Mouse (Mus musculus) neural tube, embryonic 11.5 days (tissue): ENCODE data around the gene Pik3cb. TPM values are rescaled to one million over a fixed set of nuclear protein-coding genes. Genes with fewer than 3 reads are reported as not detected.

Experiments
- ATAC-seq: fragments of 200-750 bp; cut with Nextera tagmentation; 2 replicates; pipeline ENCODE4 v1.8.0; 2017; ENCODE audit warnings: moderate number of reproducible peaks, mild to moderate bottlenecking, moderate TSS enrichment, moderate library complexity; ENCODE audit not compliant: insufficient read depth, low FRiP score, low TSS enrichment
- DNase-seq: peaks from one replicate; pipeline ENCODE4 v3.0.0-alpha.2; 2015; ENCODE audit warnings: low spot score
- H3K27ac ChIP-seq: fragments of 300-500 bp; sonication (generic); 2 replicates; pipeline ENCODE4 v1.5.1; 2014; ENCODE audit warnings: low read depth, mild to moderate bottlenecking, low read length
- H3K27me3 ChIP-seq: fragments of 300-500 bp; sonication (generic); 2 replicates; pipeline ENCODE4 v1.6.1; 2014; ENCODE audit warnings: mild to moderate bottlenecking, low read length, mixed read lengths; ENCODE audit not compliant: control insufficient read depth, insufficient read depth
- H3K36me3 ChIP-seq: fragments of 300-500 bp; sonication (generic); 2 replicates; pipeline ENCODE4 v1.6.1; 2014; ENCODE audit warnings: mild to moderate bottlenecking, low read length, moderate library complexity, mixed read lengths; ENCODE audit not compliant: control insufficient read depth, insufficient read depth
- H3K4me1 ChIP-seq: fragments of 300-500 bp; sonication (generic); 2 replicates; pipeline ENCODE4 v1.6.1; 2014; ENCODE audit warnings: low read length, mixed read lengths; ENCODE audit not compliant: control insufficient read depth, insufficient read depth
- H3K4me2 ChIP-seq: fragments of 300-500 bp; sonication (generic); 2 replicates; pipeline ENCODE4 v1.6.1; 2014; ENCODE audit warnings: low read depth, mild to moderate bottlenecking, moderate library complexity
- H3K4me3 ChIP-seq: fragments of 300-500 bp; sonication (generic); 2 replicates; pipeline ENCODE4 v1.5.1; 2014; ENCODE audit warnings: low read depth, low read length
- H3K9ac ChIP-seq: fragments of 300-500 bp; sonication (generic); 2 replicates; pipeline ENCODE4 v1.6.1; 2014; ENCODE audit warnings: mild to moderate bottlenecking, low read length
- H3K9me3 ChIP-seq: fragments of 300-500 bp; sonication (generic); 2 replicates; pipeline ENCODE4 v1.6.1; 2016; ENCODE audit warnings: low read length; ENCODE audit not compliant: control insufficient read depth
- WGBS: fragments of 180-500 bp; shearing (Covaris S2); extraction: QIAGEN DNeasy Blood & Tissue Kit; methylation state at CpG from one replicate; pipeline ENCODE4 v1.1.7; 2014; 5-methylcytosine and 5-hydroxymethylcytosine counted together
- polyA plus RNA-seq: library from polyadenylated mRNA; unstranded; fragments of >200 nt; fragmentation: Nextera tagmentation; extraction: Ambion mirVana; gene quantifications from 2 replicates; pipeline ENCODE4 v1.2.1, GENCODE M21; 2014

The Pik3cb gene
- polyA plus RNA-seq = 1.4 and 1.8 TPM in 2 replicates

DNA sequence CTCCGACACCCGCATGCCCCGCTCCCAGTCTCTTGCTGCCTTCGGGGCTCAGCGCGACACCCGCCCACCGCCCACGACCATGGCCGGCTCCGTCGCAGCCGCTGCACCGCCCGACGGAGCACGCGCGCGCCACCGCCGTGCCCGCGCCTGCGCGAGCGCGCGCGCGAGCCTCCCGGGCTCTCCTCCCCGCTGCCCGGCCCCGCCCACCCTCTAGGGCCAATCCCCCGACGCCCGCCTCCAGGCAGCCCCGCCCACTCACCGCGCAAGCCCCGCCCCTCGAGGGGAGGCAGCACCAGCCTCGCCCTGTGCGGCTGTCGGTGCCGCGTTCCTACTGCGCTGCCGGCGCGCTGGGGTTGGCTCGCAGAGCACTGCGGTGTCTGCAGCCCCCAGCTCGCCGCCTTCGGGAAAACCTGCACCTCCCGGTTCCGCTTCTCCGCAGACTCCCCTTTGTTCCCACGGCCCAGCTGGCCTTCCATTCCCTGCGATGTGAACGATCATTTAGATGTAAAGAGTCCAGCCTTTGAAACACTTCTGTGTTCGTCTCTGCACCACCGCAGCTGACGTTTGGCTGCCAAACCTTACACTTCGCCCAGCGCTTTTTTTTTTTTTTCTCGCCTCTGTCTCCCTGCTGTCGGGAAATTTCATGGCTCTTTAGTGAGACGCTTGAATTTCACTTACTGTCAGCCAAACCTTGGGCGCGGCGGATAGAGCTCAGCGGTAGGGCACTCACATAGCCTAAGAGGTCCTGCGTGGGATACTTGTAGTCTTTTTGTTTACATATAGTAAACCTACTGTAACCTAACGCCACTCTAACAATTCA lies at the start of gene Pik3cb:
Gene Pik3cb, minus strand, starts transcription at position 559 of the 820 bp plus-strand sequence.
- Histone ChIP-seq H3K27me3 (no peaks in the 10 kb centered on the region), H3K4me2 (peak within 1 kb of the TSS; percentile 66), H3K9ac (peak within 1 kb of the TSS; percentile 82), H3K4me3 (peak within 1 kb of the TSS; percentile 85), H3K9me3 (no peaks in the 10 kb centered on the region), H3K36me3 (no peaks in the 10 kb centered on the region), H3K4me1 (no peaks in the 10 kb centered on the region), H3K27ac (peak within 1 kb of the TSS; percentile 83)
- peak; percentile 95 for ATAC-seq
- WGBS = 1% methylated on average over 51 of the region's 77 CpGs
- DNase-seq = peak; percentile 97

DNA sequence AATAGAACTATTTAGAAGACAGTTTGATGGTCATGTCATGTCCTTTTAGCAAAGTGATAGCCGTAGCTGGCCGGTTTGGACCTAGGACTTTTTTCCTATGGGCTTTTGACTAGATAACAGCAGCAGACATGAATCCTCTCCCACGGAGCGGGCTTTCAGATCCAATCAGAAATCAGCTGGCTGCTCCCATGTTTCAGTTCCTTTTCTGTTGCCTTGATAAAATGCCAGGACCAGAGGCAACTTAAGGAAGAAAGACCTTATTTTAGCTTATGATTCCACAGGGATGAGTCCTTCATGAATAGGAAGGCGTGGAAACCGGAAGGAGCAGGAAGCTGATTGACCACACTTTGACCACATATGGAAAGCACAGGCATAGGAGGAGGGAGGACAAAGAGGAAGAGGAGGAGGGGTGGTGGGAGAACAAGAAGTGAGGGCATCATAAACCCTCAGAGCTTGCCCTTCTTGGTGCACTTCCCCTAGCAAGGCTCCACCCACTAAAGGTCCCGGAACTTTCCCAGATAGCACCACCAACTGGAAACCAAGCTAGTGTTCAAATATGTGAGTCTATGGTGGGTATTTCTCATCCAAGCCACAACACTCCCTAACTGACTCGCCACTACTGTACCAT lies 42.7 kb upstream of the Pik3cb start:
- Histone ChIP-seq H3K4me1 (no peaks in the 10 kb centered on the region), H3K36me3 (no peaks in the 10 kb centered on the region), H3K27me3 (no peaks in the 10 kb centered on the region), H3K4me3 (no peak overlapping the region), H3K4me2 (no peak overlapping the region), H3K27ac (no peak overlapping the region), H3K9me3 (no peaks in the 10 kb centered on the region), H3K9ac (no peak overlapping the region)
- ATAC-seq = no peak
- WGBS = 90% methylated on average over 8 of the region's 8 CpGs
- no peak for DNase-seq

DNA sequence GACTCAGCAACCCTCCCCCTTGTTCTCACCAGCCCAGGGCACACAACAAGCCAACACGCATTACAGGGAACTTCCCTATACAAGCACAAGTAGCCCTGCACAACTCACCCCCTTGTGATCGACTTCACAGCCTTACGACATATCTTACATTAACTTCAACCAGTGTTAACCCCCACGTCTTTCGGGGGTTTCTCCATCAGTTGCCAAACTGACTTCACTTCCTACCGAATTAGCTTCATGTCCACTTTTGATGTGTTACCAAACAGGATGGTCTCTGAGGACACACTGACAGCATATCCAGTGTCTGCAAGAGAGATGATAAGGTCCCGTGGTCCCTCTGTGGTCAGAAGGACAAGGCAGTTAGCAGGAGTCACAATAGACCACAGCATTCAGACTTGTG lies 41.7 kb upstream of the Pik3cb start:
- Histone ChIP-seq H3K27me3 (no peaks in the 10 kb centered on the region), H3K9ac (no peak overlapping the region), H3K4me3 (no peak overlapping the region), H3K27ac (no peak overlapping the region), H3K9me3 (no peaks in the 10 kb centered on the region), H3K4me2 (no peak overlapping the region), H3K4me1 (no peaks in the 10 kb centered on the region), H3K36me3 (no peaks in the 10 kb centered on the region)
- 86% methylated on average over 7 of the region's 7 CpGs for WGBS
- ATAC-seq = no peak
- no peak for DNase-seq

DNA sequence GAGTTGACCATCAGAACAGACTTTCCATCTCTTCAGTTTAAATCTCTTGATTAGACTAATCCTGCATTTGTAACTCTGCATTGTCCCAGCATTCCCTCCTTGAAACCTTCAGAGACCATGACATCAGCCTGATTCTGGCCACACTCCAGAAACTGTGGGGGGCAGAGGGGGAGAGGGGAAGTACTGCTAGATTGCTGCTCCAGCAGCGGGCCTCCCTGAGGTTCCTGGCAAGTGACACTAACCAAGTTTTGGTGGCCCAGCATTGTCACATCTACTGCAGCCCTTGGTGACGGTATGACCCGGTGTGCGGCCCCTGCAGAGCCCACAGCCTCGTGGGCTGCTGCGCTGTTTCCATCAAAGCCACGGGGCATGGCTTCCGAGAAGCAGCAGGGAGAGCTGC lies 39.9 kb upstream of the Pik3cb start:
- H3K4me1 ChIP-seq = no peaks in the 10 kb centered on the region
- H3K27me3 ChIP-seq = no peaks in the 10 kb centered on the region
- H3K9ac ChIP-seq = no peak overlapping the region
- DNase-seq = no peak
- H3K9me3 ChIP-seq = no peaks in the 10 kb centered on the region
- H3K4me2 ChIP-seq = no peak overlapping the region
- H3K36me3 ChIP-seq = no peaks in the 10 kb centered on the region
- WGBS = 77% methylated on average over 8 of the region's 8 CpGs
- ATAC-seq = no peak
- no peak overlapping the region for H3K27ac ChIP-seq
- no peak overlapping the region for H3K4me3 ChIP-seq

DNA sequence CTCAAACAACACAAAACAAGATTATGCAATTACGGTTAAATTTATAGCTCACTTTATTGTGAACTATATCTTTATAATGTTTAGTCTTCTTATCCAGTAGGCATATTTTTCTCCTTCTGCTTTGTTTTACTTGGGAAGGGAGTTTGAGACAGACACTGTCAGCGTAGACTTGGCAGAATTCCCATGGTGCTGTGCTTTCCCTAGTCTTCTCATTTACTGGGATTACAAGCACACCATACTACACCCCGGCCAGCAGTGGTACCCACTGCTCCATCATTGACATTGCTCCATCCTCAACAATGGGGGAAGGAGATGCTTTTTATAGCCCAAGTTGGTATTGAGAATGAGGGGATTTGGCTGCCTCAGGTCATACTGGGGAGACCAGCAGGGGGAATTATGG lies 38.3 kb upstream of the Pik3cb start:
- Histone ChIP-seq H3K4me1 (no peaks in the 10 kb centered on the region), H3K27ac (no peak overlapping the region), H3K9ac (no peak overlapping the region), H3K9me3 (no peaks in the 10 kb centered on the region), H3K27me3 (no peaks in the 10 kb centered on the region), H3K36me3 (no peaks in the 10 kb centered on the region), H3K4me2 (no peak overlapping the region), H3K4me3 (no peak overlapping the region)
- DNase-seq (no peak), ATAC-seq (no peak)
- 93% methylated on average over 3 of the region's 3 CpGs for WGBS

DNA sequence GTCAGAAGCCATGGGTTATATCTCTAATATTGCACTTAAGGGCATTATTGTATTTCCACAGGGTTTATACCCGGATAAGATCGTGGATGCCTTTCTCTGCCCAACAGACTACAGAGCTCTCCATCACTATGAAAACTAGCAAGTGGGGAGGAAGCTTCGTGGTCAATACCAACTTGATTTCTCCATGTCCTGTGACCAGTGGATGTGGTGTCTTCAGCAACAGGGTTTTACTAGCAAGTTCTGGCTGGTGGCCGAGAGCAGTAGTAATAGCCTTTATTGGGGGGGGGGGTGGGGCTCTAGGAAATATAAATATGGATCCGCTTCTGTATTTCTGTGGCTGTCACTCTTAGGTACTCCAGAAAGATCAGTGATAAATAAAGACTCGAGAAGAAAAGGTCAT lies 35.4 kb upstream of the Pik3cb start:
- H3K4me3 ChIP-seq = no peak overlapping the region
- ATAC-seq (no peak), DNase-seq (no peak)
- WGBS = 89% methylated on average over 6 of the region's 6 CpGs
- H3K9me3 ChIP-seq = no peaks in the 10 kb centered on the region
- no peak overlapping the region for H3K27ac ChIP-seq
- no peaks in the 10 kb centered on the region for H3K4me1 ChIP-seq
- no peak overlapping the region for H3K4me2 ChIP-seq
- H3K27me3 ChIP-seq = no peaks in the 10 kb centered on the region
- H3K36me3 ChIP-seq = no peaks in the 10 kb centered on the region
- no peak overlapping the region for H3K9ac ChIP-seq

DNA sequence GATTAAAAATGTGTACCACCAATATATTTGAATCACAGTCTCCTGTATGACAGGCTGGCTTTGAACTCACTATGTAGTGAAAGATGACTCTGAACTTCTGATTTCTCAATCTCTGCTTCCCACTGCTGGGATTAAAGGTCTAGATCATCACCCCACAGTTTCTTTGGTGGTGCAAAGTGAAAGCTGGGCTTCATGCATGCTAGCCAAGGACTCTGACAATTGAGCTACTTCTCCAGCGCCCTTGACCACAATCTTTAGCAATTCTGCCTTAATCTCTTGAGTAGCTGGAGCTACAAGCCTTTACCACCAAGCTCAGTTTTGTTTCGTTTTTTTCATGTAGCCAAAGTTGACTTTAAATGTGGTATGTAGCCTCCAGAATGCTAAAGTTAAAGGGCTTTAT lies 32.4 kb upstream of the Pik3cb start:
- H3K9me3 ChIP-seq = no peaks in the 10 kb centered on the region
- H3K27ac ChIP-seq = no peak overlapping the region
- H3K27me3 ChIP-seq = no peaks in the 10 kb centered on the region
- H3K9ac ChIP-seq = no peak overlapping the region
- H3K4me2 ChIP-seq = no peak overlapping the region
- DNase-seq (no peak), ATAC-seq (no peak)
- H3K4me1 ChIP-seq = no peaks in the 10 kb centered on the region
- no peaks in the 10 kb centered on the region for H3K36me3 ChIP-seq
- 79% methylated on average over 2 of the region's 2 CpGs for WGBS
- H3K4me3 ChIP-seq = no peak overlapping the region

DNA sequence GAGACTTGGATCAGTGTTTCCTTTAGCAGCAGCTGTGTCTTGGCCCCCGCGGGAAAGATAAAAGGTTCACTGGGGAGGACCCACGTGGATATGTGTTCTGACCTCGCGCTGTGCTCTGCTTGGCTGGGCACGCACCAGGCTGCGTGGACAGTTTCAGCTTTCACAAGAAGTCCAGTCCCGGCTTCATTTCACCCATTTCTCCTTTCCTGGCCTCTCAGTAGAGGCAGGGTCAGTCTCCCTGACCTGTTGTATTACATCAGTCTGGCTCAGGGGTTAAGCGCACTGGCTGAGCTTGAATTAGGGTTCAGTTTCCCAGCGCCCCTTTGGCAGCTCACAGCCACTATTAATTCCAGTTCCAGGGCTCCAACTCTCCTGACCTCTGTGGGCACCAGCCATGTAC lies 30.8 kb upstream of the Pik3cb start:
- Histone ChIP-seq H3K4me2 (no peak overlapping the region), H3K27ac (no peak overlapping the region), H3K36me3 (no peaks in the 10 kb centered on the region), H3K9me3 (no peaks in the 10 kb centered on the region), H3K4me3 (no peak overlapping the region), H3K27me3 (no peaks in the 10 kb centered on the region), H3K4me1 (no peaks in the 10 kb centered on the region), H3K9ac (no peak overlapping the region)
- WGBS = 77% methylated on average over 10 of the region's 10 CpGs
- ATAC-seq (no peak), DNase-seq (no peak)

DNA sequence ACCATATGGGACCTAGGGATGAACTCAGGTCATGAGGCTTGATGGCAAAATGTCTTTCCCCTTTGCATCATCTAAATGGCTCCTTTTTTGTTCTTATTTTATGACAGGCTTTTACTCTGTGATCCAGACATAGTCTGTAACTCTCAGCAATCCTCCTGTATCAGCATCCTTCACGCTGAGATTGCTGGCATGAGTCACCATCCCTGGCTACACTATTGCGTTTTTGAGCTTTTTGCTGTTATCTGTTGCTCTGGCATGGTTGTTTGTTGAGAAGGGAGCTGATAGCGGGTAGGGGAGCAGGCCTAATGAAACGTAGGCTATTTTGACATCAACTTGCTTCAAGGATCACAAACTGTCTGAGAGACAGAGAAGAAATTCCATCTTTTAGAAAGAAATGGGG lies 28.6 kb upstream of the Pik3cb start:
- no peaks in the 10 kb centered on the region for H3K4me1 ChIP-seq
- H3K4me2 ChIP-seq = no peak overlapping the region
- DNase-seq = no peak
- H3K27me3 ChIP-seq = no peaks in the 10 kb centered on the region
- no peak overlapping the region for H3K9ac ChIP-seq
- 79% methylated on average over 4 of the region's 4 CpGs for WGBS
- ATAC-seq = no peak
- no peak overlapping the region for H3K27ac ChIP-seq
- no peak overlapping the region for H3K4me3 ChIP-seq
- no peaks in the 10 kb centered on the region for H3K9me3 ChIP-seq
- no peaks in the 10 kb centered on the region for H3K36me3 ChIP-seq
